Mouse (Mus musculus): ENCODE results near the gene Abat.

- TF ChIP-seq CTCF (IDR thresholded peaks at IDR 0.05; ENCODE audit: low read depth, low read length): no peak
- no peak for TF ChIP-seq POLR2A (IDR thresholded peaks at IDR 0.05; ENCODE audit: extremely low read depth, insufficient read depth, low read length)
Measured at GRCm38 (mm10) chr16:8573751-8574150, 60.5 kb downstream of the Abat start.

Measured in liver, adult 2 months (tissue).